Mouse (Mus musculus) stomach, postnatal 0 days (tissue): ENCODE results near the gene Sult5a1.

Source experiments
- CTCF ChIP-seq: IDR thresholded peaks from 2 replicates; pipeline ENCODE4 v1.5.1; 2016; ENCODE audit warnings: antibody characterized with exemption, low read depth, mild to moderate bottlenecking, moderate library complexity
- EP300 ChIP-seq: optimal IDR thresholded peaks from 2 replicates; pipeline ENCODE3; 2016; ENCODE audit warnings: antibody characterized with exemption

GRCm38 (mm10) chr8:123199864-123200263, 41.7 kb upstream of the Sult5a1 start:
- TF ChIP-seq CTCF (no peak), EP300 (no peak)
